Mouse (Mus musculus) MEL (cell line): ENCODE data around the gene Best1. TPM values are rescaled to one million over a fixed set of nuclear protein-coding genes. Genes with fewer than 3 reads are reported as not detected.

ENCODE experiments used
- DNase-seq: peaks from one replicate; pipeline ENCODE4 v3.0.0; 2011; ENCODE audit warnings: low read depth, low spot score
- H3K27ac ChIP-seq: 2 replicates; pipeline ENCODE4 v1.5.1; 2012; ENCODE audit warnings: low read depth, mild to moderate bottlenecking, control low read depth, low read length, moderate library complexity; ENCODE audit not compliant: control insufficient read depth
- H3K27me3 ChIP-seq, 2 experiments: fragments of 150-350 bp in 1 of 2; sonication (generic) in 1 of 2; 2 replicates each; pipeline ENCODE4 v1.6.1; 2012; ENCODE audit warnings: low read length in 2 of 2, mild to moderate bottlenecking in 2 of 2, improper control_type of control experiment in 1 of 2, moderate library complexity in 1 of 2; ENCODE audit not compliant: insufficient read depth in 2 of 2, control insufficient read depth in 1 of 2
- H3K36me3 ChIP-seq, 2 experiments: 2 replicates each; pipeline ENCODE4 v1.6.1; 2012 to 2014; ENCODE audit warnings: low read length in 2 of 2, improper control_type of control experiment in 1 of 2, inconsistent platforms in 1 of 2, mild to moderate bottlenecking in 1 of 2; ENCODE audit not compliant: insufficient read depth in 2 of 2, control insufficient read depth in 1 of 2
- H3K4me1 ChIP-seq, 2 experiments: fragments of 150-350 bp in 1 of 2; sonication (generic) in 1 of 2; 2 replicates each; pipeline ENCODE4 v1.6.1; 2012; ENCODE audit warnings: low read length in 2 of 2, improper control_type of control experiment in 1 of 2, mild to moderate bottlenecking in 1 of 2; ENCODE audit not compliant: insufficient read depth in 2 of 2, control insufficient read depth in 1 of 2
- H3K4me3 ChIP-seq, 2 experiments: fragments of 150-350 bp in 1 of 2; sonication (generic) in 1 of 2; 2 replicates each; pipeline ENCODE4 v1.5.1; 2012; ENCODE audit warnings: low read depth in 2 of 2, low read length in 2 of 2, mild to moderate bottlenecking in 2 of 2, moderate library complexity in 2 of 2, control low read depth in 1 of 2, improper control_type of control experiment in 1 of 2; ENCODE audit not compliant: control insufficient read depth in 1 of 2, insufficient read depth in 1 of 2
- H3K79me2 ChIP-seq: 2 replicates; pipeline ENCODE4 v1.6.1; 2012; ENCODE audit warnings: mild to moderate bottlenecking, low read length, moderate library complexity; ENCODE audit not compliant: control insufficient read depth, poor library complexity, insufficient read depth
- H3K9ac ChIP-seq: 2 replicates; pipeline ENCODE4 v1.6.1; 2012; ENCODE audit warnings: low read depth, mild to moderate bottlenecking, control low read depth, low read length, moderate library complexity; ENCODE audit not compliant: control insufficient read depth, poor library complexity, severe bottlenecking
- H3K9me3 ChIP-seq: fragments of 150-350 bp; sonication (generic); replicated peaks from 2 replicates; pipeline ENCODE4 v1.6.1; 2012; ENCODE audit warnings: mild to moderate bottlenecking, low read length, improper control_type of control experiment, moderate library complexity; ENCODE audit not compliant: insufficient read depth
- CHD1 ChIP-seq: IDR thresholded peaks from 2 replicates; pipeline ENCODE4 v1.6.1; 2012; ENCODE audit warnings: low read depth, mild to moderate bottlenecking, inconsistent platforms, low read length, improper control_type of control experiment
- CHD2 ChIP-seq: IDR thresholded peaks from 2 replicates; pipeline ENCODE4 v1.6.1; 2011; ENCODE audit warnings: low read length, improper control_type of control experiment
- CTCF ChIP-seq, 3 experiments: IDR thresholded peaks in 2 of 3; conservative IDR thresholded peaks in 1 of 3; 2 replicates each; pipeline ENCODE4 v1.5.1; 2011 to 2012; ENCODE audit warnings: low read length in 3 of 3, low read depth in 2 of 3, mild to moderate bottlenecking in 2 of 3, improper control_type of control experiment in 1 of 3, inconsistent platforms in 1 of 3, mixed read lengths in 1 of 3, moderate library complexity in 1 of 3; ENCODE audit not compliant: control insufficient read depth in 1 of 3, insufficient read depth in 1 of 3, poor library complexity in 1 of 3, severe bottlenecking in 1 of 3
- EP300 ChIP-seq, 2 experiments: IDR thresholded peaks; 2 replicates each; pipeline ENCODE4 v1.6.1; 2011; ENCODE audit warnings: improper control_type of control experiment in 2 of 2, low read length in 2 of 2, low read depth in 1 of 2, mild to moderate bottlenecking in 1 of 2
- GABPA ChIP-seq: IDR thresholded peaks from 2 replicates; pipeline ENCODE4 v1.6.1; 2012; ENCODE audit warnings: low read depth, mild to moderate bottlenecking, inconsistent platforms, low read length, improper control_type of control experiment, moderate library complexity
- GATA1 ChIP-seq: IDR thresholded peaks from 2 replicates; pipeline ENCODE4 v1.6.1; 2011; ENCODE audit warnings: low read depth, low read length, improper control_type of control experiment
- JUND ChIP-seq: IDR thresholded peaks from 2 replicates; pipeline ENCODE4 v1.6.1; 2011; ENCODE audit warnings: low read depth, mild to moderate bottlenecking, improper control_type of control experiment, low read length
- KAT2A ChIP-seq: conservative IDR thresholded peaks from 2 replicates; pipeline ENCODE4 v1.6.1; 2012; ENCODE audit warnings: low read depth, low read length, improper control_type of control experiment, inconsistent platforms
- MAZ ChIP-seq: IDR thresholded peaks from 2 replicates; pipeline ENCODE4 v1.6.1; 2012; ENCODE audit warnings: low read depth, mild to moderate bottlenecking, inconsistent platforms, low read length, improper control_type of control experiment
- MEF2A ChIP-seq: IDR thresholded peaks from 2 replicates; pipeline ENCODE4 v1.6.1; 2014; ENCODE audit warnings: low read depth, mild to moderate bottlenecking, inconsistent platforms, low read length, improper control_type of control experiment; ENCODE audit not compliant: poor library complexity, insufficient replicate concordance, severe bottlenecking; ENCODE audit errors: extremely low read depth
- NELFE ChIP-seq: IDR thresholded peaks from 2 replicates; pipeline ENCODE4 v1.6.1; 2011; ENCODE audit warnings: low read depth, low read length, improper control_type of control experiment
- NRF1 ChIP-seq: IDR thresholded peaks from 2 replicates; pipeline ENCODE4 v1.6.1; 2014; ENCODE audit warnings: low read depth, mild to moderate bottlenecking, inconsistent platforms, low read length, improper control_type of control experiment, moderate library complexity; ENCODE audit not compliant: poor library complexity, insufficient read depth, severe bottlenecking
- POLR2A ChIP-seq, 2 experiments: IDR thresholded peaks; 2 replicates each; pipeline ENCODE4 v1.6.1; 2011 to 2012; ENCODE audit warnings: low read length in 2 of 2, mild to moderate bottlenecking in 2 of 2, control low read depth in 1 of 2, improper control_type of control experiment in 1 of 2, low read depth in 1 of 2, moderate library complexity in 1 of 2; ENCODE audit not compliant: control insufficient read depth in 1 of 2, insufficient read depth in 1 of 2, poor library complexity in 1 of 2
- POLR2AphosphoS2 ChIP-seq: IDR thresholded peaks from 2 replicates; pipeline ENCODE4 v1.6.1; 2011; ENCODE audit warnings: low read length, improper control_type of control experiment
- POLR2AphosphoS5 ChIP-seq: IDR thresholded peaks from 2 replicates; pipeline ENCODE4 v1.6.1; 2012; ENCODE audit warnings: low read depth, borderline replicate concordance, mild to moderate bottlenecking, inconsistent platforms, low read length, moderate library complexity, mixed read lengths
- RAD21 ChIP-seq: IDR thresholded peaks from 2 replicates; pipeline ENCODE4 v1.6.1; 2011; ENCODE audit warnings: mild to moderate bottlenecking, low read depth, low read length, improper control_type of control experiment
- SIN3A ChIP-seq: IDR thresholded peaks from 2 replicates; pipeline ENCODE4 v1.6.1; 2012; ENCODE audit warnings: low read length, improper control_type of control experiment, inconsistent platforms
- SMC3 ChIP-seq: IDR thresholded peaks from 2 replicates; pipeline ENCODE4 v1.6.1; 2011; ENCODE audit warnings: low read depth, low read length, improper control_type of control experiment
- TAL1 ChIP-seq: IDR thresholded peaks from 2 replicates; pipeline ENCODE4 v1.6.1; 2012; ENCODE audit warnings: mild to moderate bottlenecking, inconsistent platforms, low read length, moderate library complexity, mixed read lengths
- TBP ChIP-seq: IDR thresholded peaks from 2 replicates; pipeline ENCODE4 v1.8.0; 2011; ENCODE audit warnings: low read depth, low read length, improper control_type of control experiment
- TCF12 ChIP-seq: IDR thresholded peaks from 2 replicates; pipeline ENCODE4 v1.6.1; 2014; ENCODE audit warnings: low read depth, mild to moderate bottlenecking, inconsistent platforms, low read length, improper control_type of control experiment, moderate library complexity
- UBTF ChIP-seq: IDR thresholded peaks from 2 replicates; pipeline ENCODE4 v1.6.1; 2012; ENCODE audit warnings: low read depth, mild to moderate bottlenecking, inconsistent platforms, low read length, improper control_type of control experiment, moderate library complexity, borderline replicate concordance; ENCODE audit not compliant: insufficient read depth
- USF2 ChIP-seq, 2 experiments: IDR thresholded peaks; 2 replicates each; pipeline ENCODE4 v1.6.1; 2011 to 2012; ENCODE audit warnings: improper control_type of control experiment in 2 of 2, low read length in 2 of 2, borderline replicate concordance in 1 of 2, inconsistent platforms in 1 of 2, low read depth in 1 of 2, mild to moderate bottlenecking in 1 of 2; ENCODE audit not compliant: insufficient read depth in 1 of 2
- ZC3H11A ChIP-seq: IDR thresholded peaks from 2 replicates; pipeline ENCODE4 v1.6.1; 2012; ENCODE audit warnings: low read depth, mild to moderate bottlenecking, inconsistent platforms, low read length, improper control_type of control experiment
- ZMIZ1 ChIP-seq: IDR thresholded peaks from 2 replicates; pipeline ENCODE4 v1.6.1; 2012; ENCODE audit warnings: low read depth, mild to moderate bottlenecking, inconsistent platforms, low read length, improper control_type of control experiment, moderate library complexity
- polyA plus RNA-seq, 2 experiments: library from polyadenylated mRNA; stranded (reverse) in 1 of 2; unstranded in 1 of 2; fragments of >175 nt in 1 of 2; fragments of >200 nt in 1 of 2; gene quantifications; 2 replicates each; pipeline versions ENCODE4 v1.2.1 to v1.2.4; 2012; ENCODE audit warnings: low replicate concordance in 2 of 2, low read depth in 1 of 2; ENCODE audit not compliant: insufficient read length in 2 of 2, insufficient read depth in 1 of 2, missing spikeins in 1 of 2
- total RNA-seq: library from RNA; depleted of rRNA; stranded (reverse); fragments of 300-350 nt; gene quantifications from 2 replicates; pipeline ENCODE4 v1.2.3, GENCODE M21; 2012

Best1 gene
- total and polyA plus RNA-seq, 3 experiments, result 0.08 TPM; not detected in 2

DNA sequence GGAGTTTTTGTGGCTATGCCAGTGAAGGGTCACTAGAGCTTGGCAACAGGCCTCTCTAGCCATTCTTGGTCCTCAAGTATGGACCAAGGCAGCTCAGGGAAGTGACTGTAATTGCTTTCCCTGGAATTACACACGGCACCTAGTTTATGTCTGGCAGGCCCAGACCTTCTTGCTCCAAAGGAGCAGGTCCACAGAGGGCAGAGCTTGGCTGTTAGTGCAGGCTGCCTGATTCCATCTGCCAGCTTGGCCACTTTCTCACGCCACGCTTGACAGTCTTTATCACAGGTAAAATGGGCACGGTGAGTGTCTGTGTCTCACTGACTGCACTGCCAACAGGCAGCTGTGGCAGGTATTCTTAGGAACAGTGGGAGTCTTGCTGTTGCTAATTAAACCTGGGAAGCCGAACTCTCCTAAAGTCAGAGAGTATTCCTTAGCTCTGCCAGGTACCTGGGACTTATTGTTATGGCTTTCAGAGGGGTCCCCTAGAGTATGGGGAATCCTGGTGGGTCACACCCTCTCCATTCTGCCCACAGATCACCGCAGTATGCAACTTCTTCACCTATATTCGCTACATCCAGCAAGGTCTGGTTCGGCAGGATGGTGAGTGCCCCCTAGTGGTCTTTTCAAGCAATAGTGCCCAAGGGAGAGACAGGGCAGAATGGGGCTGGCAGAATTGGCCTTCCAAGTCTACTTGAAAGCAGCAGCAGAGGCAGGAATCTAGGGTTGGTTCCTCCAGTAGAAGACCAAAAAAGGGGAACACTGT is 32.0 kb upstream of the Best1 start:
- no peaks in the 10 kb centered on the region for H3K27me3 ChIP-seq
- H3K79me2 ChIP-seq, result no peaks in the 10 kb centered on the region
- H3K9me3 ChIP-seq, result no peaks in the 10 kb centered on the region
- DNase-seq, result peak; percentile 76
- H3K4me1 ChIP-seq, result no peaks in the 10 kb centered on the region
- TF ChIP-seq JUND, result no peak
- TF ChIP-seq NELFE, result no peak
- no peak for TF ChIP-seq MEF2A
- no peak for TF ChIP-seq CHD2
- TF ChIP-seq POLR2AphosphoS5, result no peak
- no peak for TF ChIP-seq EP300 (IDR thresholded peaks at IDR 0.05; ENCODE audit: low read depth in 1 of 2, low read length in 2 of 2)
- peak; percentile 95 for TF ChIP-seq SMC3
- TF ChIP-seq POLR2A (IDR thresholded peaks at IDR 0.05; ENCODE audit: control insufficient read depth in 1 of 2, insufficient read depth in 1 of 2, low read depth in 1 of 2, low read length in 2 of 2, poor library complexity in 1 of 2), result no peak
- TF ChIP-seq TCF12, result no peak
- peak; percentile 80 for TF ChIP-seq ZC3H11A
- TF ChIP-seq RAD21, result peak; percentile 72
- TF ChIP-seq TAL1, result no peak
- no peak for TF ChIP-seq USF2 (IDR thresholded peaks at IDR 0.05; ENCODE audit: borderline replicate concordance in 1 of 2, insufficient read depth in 1 of 2, low read depth in 1 of 2, low read length in 2 of 2)
- TF ChIP-seq CTCF (IDR thresholded peaks at IDR 0.05 in 2 of 3, conservative IDR thresholded peaks at IDR 0.05 in 1 of 3; ENCODE audit: control insufficient read depth in 1 of 3, insufficient read depth in 1 of 3, low read depth in 2 of 3, low read length in 3 of 3, poor library complexity in 1 of 3, severe bottlenecking in 1 of 3), result peak; percentile 90 to 95 (median 92)
- no peak for TF ChIP-seq SIN3A
- TF ChIP-seq TBP, result no peak
- H3K27ac ChIP-seq, result no peak overlapping the region
- no peak overlapping the region for H3K4me3 ChIP-seq
- H3K9ac ChIP-seq, result no peak overlapping the region
- H3K36me3 ChIP-seq, result no peaks in the 10 kb centered on the region

DNA sequence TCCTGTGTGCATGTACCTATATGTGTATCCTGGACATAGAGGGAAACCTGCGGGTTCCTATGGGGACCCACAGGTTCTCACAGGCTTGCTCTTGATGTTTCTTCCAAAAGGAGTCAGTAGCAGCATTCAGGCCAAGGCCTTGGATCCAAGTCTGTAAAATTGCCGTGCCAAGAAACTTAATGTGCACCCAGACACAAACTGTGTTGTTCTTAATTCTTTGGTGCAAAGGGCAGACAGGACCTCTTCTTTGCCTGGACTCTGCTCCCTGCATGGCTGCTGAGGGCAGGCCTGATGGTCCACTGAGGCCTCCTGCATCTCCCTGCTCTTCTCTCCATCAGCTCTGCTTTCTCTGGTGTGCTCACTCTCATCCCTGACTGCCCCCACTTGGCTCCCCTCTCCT is 28.3 kb upstream of the Best1 start:
- H3K9me3 ChIP-seq, result no peaks in the 10 kb centered on the region
- H3K9ac ChIP-seq, result no peak overlapping the region
- H3K27me3 ChIP-seq, result no peaks in the 10 kb centered on the region
- no peaks in the 10 kb centered on the region for H3K79me2 ChIP-seq
- DNase-seq, result no peak
- TF ChIP-seq ZMIZ1 (no peak), GATA1 (no peak), MAZ (no peak), CHD2 (no peak), CHD1 (no peak), POLR2A (IDR thresholded peaks at IDR 0.05; ENCODE audit: control insufficient read depth in 1 of 2, insufficient read depth in 1 of 2, low read depth in 1 of 2, low read length in 2 of 2, poor library complexity in 1 of 2) (no peak), TCF12 (no peak), GABPA (no peak), SMC3 (no peak), POLR2AphosphoS2 (no peak), CTCF (IDR thresholded peaks at IDR 0.05 in 2 of 3, conservative IDR thresholded peaks at IDR 0.05 in 1 of 3; ENCODE audit: control insufficient read depth in 1 of 3, insufficient read depth in 1 of 3, low read depth in 2 of 3, low read length in 3 of 3, poor library complexity in 1 of 3, severe bottlenecking in 1 of 3) (no peak), KAT2A (no peak), NRF1 (no peak), UBTF (no peak), SIN3A (no peak)
- no peaks in the 10 kb centered on the region for H3K4me1 ChIP-seq
- H3K36me3 ChIP-seq, result no peaks in the 10 kb centered on the region
- H3K27ac ChIP-seq, result no peak overlapping the region
- H3K4me3 ChIP-seq, result no peak overlapping the region
